Mouse (Mus musculus): ENCODE data around the gene Pcgf2. TPM values are rescaled to one million over a fixed set of nuclear protein-coding genes. Genes with fewer than 3 reads are reported as not detected.

Pcgf2 gene
- polyA plus RNA-seq, 1 experiment = 24.3 TPM

DNA sequence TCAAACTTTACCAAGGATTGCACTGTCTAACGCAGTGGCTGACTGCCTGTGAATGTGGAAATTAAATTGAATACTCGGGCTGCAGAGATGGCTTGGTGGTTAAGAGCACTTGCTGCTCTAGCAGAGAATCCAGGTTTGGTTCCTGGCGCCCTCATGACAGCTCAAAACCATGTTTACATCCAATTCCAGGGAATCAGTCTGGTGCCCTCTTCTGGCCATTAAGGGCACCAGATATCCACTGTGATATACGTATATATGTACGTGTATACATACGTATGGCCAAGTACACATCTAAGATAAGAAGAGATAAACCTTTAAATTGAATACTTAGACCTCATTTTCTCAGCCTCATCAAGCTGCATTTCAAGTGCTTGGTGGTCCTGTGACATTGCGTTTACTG is 34.1 kb downstream of the Pcgf2 start:
- Histone ChIP-seq H3K36me3 (ENCODE audit: control insufficient read depth, insufficient read depth) (peaks cover under 1% of the 10 kb centered on the region), H3ac (ENCODE audit: control insufficient read depth, insufficient read length) (no peak overlapping the region), H3K4me3 (no peak overlapping the region), H3K27me3 (ENCODE audit: control insufficient read depth, insufficient read depth, insufficient read length) (no peaks in the 10 kb centered on the region), H3K79me2 (ENCODE audit: control insufficient read depth, insufficient read depth) (peaks cover 12% of the 10 kb centered on the region), H3K4me2 (ENCODE audit: low read depth) (no peak overlapping the region)
- TF ChIP-seq E2F4 (IDR thresholded peaks at IDR 0.05; ENCODE audit: insufficient read depth) (no peak), USF1 (IDR thresholded peaks at IDR 0.05; ENCODE audit: low read depth) (no peak), MYOD1 (IDR thresholded peaks at IDR 0.05; ENCODE audit: control insufficient read depth in 1 of 3, insufficient read length in 2 of 3, low read depth in 2 of 3) (no peak), TCF3 (IDR thresholded peaks at IDR 0.05; ENCODE audit: insufficient read length, low read depth) (no peak), REST (IDR thresholded peaks at IDR 0.05; ENCODE audit: insufficient read depth, insufficient read length) (no peak)

DNA sequence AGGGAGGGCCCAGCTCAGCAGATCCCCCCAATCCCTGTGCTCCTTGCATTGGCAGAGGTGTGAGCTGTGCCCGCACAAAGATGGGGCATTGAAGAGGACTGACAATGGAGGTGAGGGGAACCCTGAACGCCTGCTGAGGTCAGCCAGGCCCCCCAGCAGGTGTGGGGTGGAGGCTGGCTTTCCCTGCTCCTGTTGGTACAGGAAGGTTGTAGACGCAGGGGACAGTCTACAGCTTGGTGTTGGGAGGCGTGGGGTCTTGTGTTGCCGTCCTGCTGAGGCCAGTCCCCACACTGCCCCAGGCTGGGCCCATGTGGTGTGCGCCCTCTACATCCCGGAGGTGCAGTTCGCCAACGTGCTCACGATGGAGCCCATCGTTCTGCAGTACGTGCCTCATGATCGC is 34.9 kb downstream of the Pcgf2 start:
- Histone ChIP-seq H3K27me3 (ENCODE audit: control insufficient read depth, insufficient read depth, insufficient read length) (no peaks in the 10 kb centered on the region), H3K4me3 (no peak overlapping the region), H3K4me2 (ENCODE audit: low read depth) (no peak overlapping the region), H3K79me2 (ENCODE audit: control insufficient read depth, insufficient read depth) (peaks cover 12% of the 10 kb centered on the region), H3ac (ENCODE audit: control insufficient read depth, insufficient read length) (no peak overlapping the region), H3K36me3 (ENCODE audit: control insufficient read depth, insufficient read depth) (no peaks in the 10 kb centered on the region)
- TF ChIP-seq MYOD1 (IDR thresholded peaks at IDR 0.05; ENCODE audit: control insufficient read depth in 1 of 3, insufficient read length in 2 of 3, low read depth in 2 of 3) = no peak
- TF ChIP-seq POLR2A (IDR thresholded peaks at IDR 0.05; ENCODE audit: insufficient read length, low read depth) = no peak
- no peak for TF ChIP-seq REST (IDR thresholded peaks at IDR 0.05; ENCODE audit: insufficient read depth, insufficient read length)

GRCm38 (mm10) chr11:97664771-97665240 is 35.5 kb downstream of the Pcgf2 start:
- Histone ChIP-seq H3K36me3 (ENCODE audit: control insufficient read depth, insufficient read depth) (no peaks in the 10 kb centered on the region), H3K4me3 (peak overlapping the region; percentile 83), H3ac (ENCODE audit: control insufficient read depth, insufficient read length) (no peak overlapping the region), H3K4me2 (ENCODE audit: low read depth) (peak overlapping the region; percentile 72), H3K79me2 (ENCODE audit: control insufficient read depth, insufficient read depth) (peaks cover 12% of the 10 kb centered on the region), H3K27me3 (ENCODE audit: control insufficient read depth, insufficient read depth, insufficient read length) (no peaks in the 10 kb centered on the region)
- TF ChIP-seq POLR2AphosphoS2 (IDR thresholded peaks at IDR 0.05; ENCODE audit: insufficient read length, low read depth) (no peak), REST (IDR thresholded peaks at IDR 0.05; ENCODE audit: insufficient read depth, insufficient read length) (no peak), SRF (IDR thresholded peaks at IDR 0.05; ENCODE audit: control insufficient read depth, insufficient read length, low read depth) (no peak), MAX (IDR thresholded peaks at IDR 0.05; ENCODE audit: low read depth) (no peak), TCF3 (IDR thresholded peaks at IDR 0.05; ENCODE audit: insufficient read length, low read depth) (no peak), MYOG (IDR thresholded peaks at IDR 0.05; ENCODE audit: control insufficient read depth in 1 of 3, insufficient read depth in 1 of 3, insufficient read length in 2 of 3, low read depth in 2 of 3) (no peak), USF1 (IDR thresholded peaks at IDR 0.05; ENCODE audit: low read depth) (no peak), E2F4 (IDR thresholded peaks at IDR 0.05; ENCODE audit: insufficient read depth) (no peak), MYOD1 (IDR thresholded peaks at IDR 0.05; ENCODE audit: control insufficient read depth in 1 of 3, insufficient read length in 2 of 3, low read depth in 2 of 3) (no peak), POLR2A (IDR thresholded peaks at IDR 0.05; ENCODE audit: insufficient read length, low read depth) (no peak), CEBPB (IDR thresholded peaks at IDR 0.05; ENCODE audit: insufficient read depth, poor library complexity, severe bottlenecking) (no peak)

GRCm38 (mm10) chr11:97664339-97664665 is 36.0 kb downstream of the Pcgf2 start:
- H3K4me3 ChIP-seq = peak overlapping the region; percentile 83
- H3K27me3 ChIP-seq (ENCODE audit: control insufficient read depth, insufficient read depth, insufficient read length) = no peaks in the 10 kb centered on the region
- H3K79me2 ChIP-seq (ENCODE audit: control insufficient read depth, insufficient read depth) = peaks cover 17% of the 10 kb centered on the region
- peak overlapping the region; percentile 72 for H3K4me2 ChIP-seq (ENCODE audit: low read depth)
- H3ac ChIP-seq (ENCODE audit: control insufficient read depth, insufficient read length) = peak overlapping the region; percentile 67
- TF ChIP-seq CEBPB (IDR thresholded peaks at IDR 0.05; ENCODE audit: insufficient read depth, poor library complexity, severe bottlenecking) (no peak), MYOD1 (IDR thresholded peaks at IDR 0.05; ENCODE audit: control insufficient read depth in 1 of 3, insufficient read length in 2 of 3, low read depth in 2 of 3) (no peak), TCF3 (IDR thresholded peaks at IDR 0.05; ENCODE audit: insufficient read length, low read depth) (no peak), USF1 (IDR thresholded peaks at IDR 0.05; ENCODE audit: low read depth) (no peak), POLR2A (IDR thresholded peaks at IDR 0.05; ENCODE audit: insufficient read length, low read depth) (no peak), MYOG (IDR thresholded peaks at IDR 0.05; ENCODE audit: control insufficient read depth in 1 of 3, insufficient read depth in 1 of 3, insufficient read length in 2 of 3, low read depth in 2 of 3) (no peak), SRF (IDR thresholded peaks at IDR 0.05; ENCODE audit: control insufficient read depth, insufficient read length, low read depth) (no peak), E2F4 (IDR thresholded peaks at IDR 0.05; ENCODE audit: insufficient read depth) (no peak), MAX (IDR thresholded peaks at IDR 0.05; ENCODE audit: low read depth) (no peak), REST (IDR thresholded peaks at IDR 0.05; ENCODE audit: insufficient read depth, insufficient read length) (no peak), TCF12 (IDR thresholded peaks at IDR 0.05; ENCODE audit: insufficient read depth, poor library complexity, severe bottlenecking) (no peak), POLR2AphosphoS2 (IDR thresholded peaks at IDR 0.05; ENCODE audit: insufficient read length, low read depth) (no peak)
- H3K36me3 ChIP-seq (ENCODE audit: control insufficient read depth, insufficient read depth) = no peaks in the 10 kb centered on the region

GRCm38 (mm10) chr11:97663528-97664338 is 36.6 kb downstream of the Pcgf2 start:
- no peak for TF ChIP-seq POLR2A (IDR thresholded peaks at IDR 0.05; ENCODE audit: insufficient read length, low read depth)
- TF ChIP-seq MYOD1 (IDR thresholded peaks at IDR 0.05; ENCODE audit: control insufficient read depth in 1 of 3, insufficient read length in 2 of 3, low read depth in 2 of 3) = no peak
- TF ChIP-seq MYOG (IDR thresholded peaks at IDR 0.05; ENCODE audit: control insufficient read depth in 1 of 3, insufficient read depth in 1 of 3, insufficient read length in 2 of 3, low read depth in 2 of 3) = no peak
- TF ChIP-seq MAX (IDR thresholded peaks at IDR 0.05; ENCODE audit: low read depth) = no peak
- TF ChIP-seq POLR2AphosphoS2 (IDR thresholded peaks at IDR 0.05; ENCODE audit: insufficient read length, low read depth) = no peak
- no peak for TF ChIP-seq TCF3 (IDR thresholded peaks at IDR 0.05; ENCODE audit: insufficient read length, low read depth)
- TF ChIP-seq USF1 (IDR thresholded peaks at IDR 0.05; ENCODE audit: low read depth) = no peak
- TF ChIP-seq REST (IDR thresholded peaks at IDR 0.05; ENCODE audit: insufficient read depth, insufficient read length) = no peak
- TF ChIP-seq TCF12 (IDR thresholded peaks at IDR 0.05; ENCODE audit: insufficient read depth, poor library complexity, severe bottlenecking) = no peak
- no peak for TF ChIP-seq CEBPB (IDR thresholded peaks at IDR 0.05; ENCODE audit: insufficient read depth, poor library complexity, severe bottlenecking)
- TF ChIP-seq E2F4 (IDR thresholded peaks at IDR 0.05; ENCODE audit: insufficient read depth) = no peak
- peaks cover 22% of the 10 kb centered on the region for H3K79me2 ChIP-seq (ENCODE audit: control insufficient read depth, insufficient read depth)
- no peaks in the 10 kb centered on the region for H3K36me3 ChIP-seq (ENCODE audit: control insufficient read depth, insufficient read depth)
- peak overlapping the region; percentile 83 for H3K4me3 ChIP-seq
- H3K27me3 ChIP-seq (ENCODE audit: control insufficient read depth, insufficient read depth, insufficient read length) = no peaks in the 10 kb centered on the region
- H3ac ChIP-seq (ENCODE audit: control insufficient read depth, insufficient read length) = peak overlapping the region; percentile 67
- peak overlapping the region; percentile 72 for H3K4me2 ChIP-seq (ENCODE audit: low read depth)

Data from myocyte (in vitro differentiated cells).